Mouse (Mus musculus): ENCODE results near the gene Tmem11. TPM values are rescaled to one million over a fixed set of nuclear protein-coding genes. Genes with fewer than 3 reads are reported as not detected.

The Tmem11 gene
- total RNA-seq, 2 experiments from 2014 or later: 22.9 to 25.5 TPM

GRCm38 (mm10) chr11:60828903-60829302, 50.2 kb downstream of the Tmem11 start:
- no peak for DNase-seq (ENCODE audit: low spot score in 2 of 2)

- no peak for DNase-seq (ENCODE audit: low spot score in 2 of 2)
Observed at GRCm38 (mm10) chr11:60827241-60827945, 51.7 kb downstream of the Tmem11 start.

- no peak for DNase-seq (ENCODE audit: low spot score in 2 of 2)
Observed at GRCm38 (mm10) chr11:60826700-60827099, 52.4 kb downstream of the Tmem11 start.

GRCm38 (mm10) chr11:60825191-60825590, 53.9 kb downstream of the Tmem11 start:
- no peak for DNase-seq (ENCODE audit: low spot score in 2 of 2)

- DNase-seq (ENCODE audit: low spot score in 2 of 2): no peak
Observed at GRCm38 (mm10) chr11:60823771-60824170, 55.3 kb downstream of the Tmem11 start.

- DNase-seq (ENCODE audit: low spot score in 2 of 2): no peak
Observed at GRCm38 (mm10) chr11:60816398-60816797, 62.7 kb downstream of the Tmem11 start.

Other genes starting within 250 kb of the Tmem11 start
- 10 to 100 TPM; 42.5 to 47.3 TPM for gene Llgl1, start 179.5 kb downstream of the Tmem11 start, total RNA-seq (2021)
- gene Flii, start 152.0 kb downstream of the Tmem11 start, total RNA-seq (2021): 10 to 100 TPM; 54.7 to 57.8 TPM
- gene Mief2, start 150.9 kb downstream of the Tmem11 start, total RNA-seq (2021): 10 to 100 TPM; 25.4 to 27.7 TPM
- gene Top3a, start 101.9 kb downstream of the Tmem11 start, total RNA-seq (2021): 1 to 10 TPM; 5.8 to 6.1 TPM
- 10 to 100 TPM; 22.1 to 23.6 TPM for gene Smcr8, start 101.7 kb downstream of the Tmem11 start, total RNA-seq (2021)
- gene Shmt1, start 67.6 kb downstream of the Tmem11 start, total RNA-seq (2021): 1 to 10 TPM; 3.9 to 7.1 TPM
- 10 to 100 TPM; 26.1 to 27.4 TPM for gene Dhrs7b, start 48.6 kb downstream of the Tmem11 start, total RNA-seq (2021)
- 10 to 100 TPM; 13.3 to 16.8 TPM for gene Natd1, start 35.5 kb upstream of the Tmem11 start, total RNA-seq (2021)
- 10 to 100 TPM; 15.9 to 16.6 TPM for gene Map2k3, start 52.8 kb upstream of the Tmem11 start, total RNA-seq (2021)
- 1 to 10 TPM; 7.4 to 8.2 TPM for gene Kcnj12, start 143.3 kb upstream of the Tmem11 start, total RNA-seq (2021)
- 1 to 10 TPM; 1.4 to 2.5 TPM for gene Tnfrsf13b, start 247.5 kb upstream of the Tmem11 start, total RNA-seq (2021)

All from layer of hippocampus, postnatal 10 days (tissue).